Mouse (Mus musculus) CH12.LX (cell line): ENCODE measurements around the gene Suds3. TPM values are rescaled to one million over a fixed set of nuclear protein-coding genes. Genes with fewer than 3 reads are reported as not detected.
A peak's percentile ranks its signal among the peaks of the same experiment; 100 is the strongest.

ENCODE experiments used
- DNase-seq: peaks from one replicate; pipeline ENCODE4 v3.0.0-alpha.2; 2013; ENCODE audit errors: extremely low read depth
- H3K27ac ChIP-seq: 2 replicates; pipeline ENCODE4 v1.5.1; 2012; ENCODE audit warnings: low read depth, mild to moderate bottlenecking, control low read depth, moderate library complexity; ENCODE audit not compliant: insufficient read depth
- H3K27me3 ChIP-seq: replicated peaks from 2 replicates; pipeline ENCODE3; 2012; ENCODE audit warnings: inconsistent platforms
- H3K36me3 ChIP-seq, 2 experiments: replicated peaks in 1 of 2; 2 replicates each; pipeline versions ENCODE3 to v1.6.1; 2012; ENCODE audit warnings: inconsistent platforms in 1 of 2, low read length in 1 of 2, mild to moderate bottlenecking in 1 of 2, mixed read lengths in 1 of 2, moderate library complexity in 1 of 2; ENCODE audit not compliant: control insufficient read depth in 1 of 2, insufficient read depth in 1 of 2
- H3K4me1 ChIP-seq, 2 experiments: 2 replicates each; pipeline ENCODE4 v1.6.1; 2012; ENCODE audit warnings: inconsistent platforms in 1 of 2, moderate library complexity in 1 of 2; ENCODE audit not compliant: insufficient read depth in 2 of 2, control insufficient read depth in 1 of 2
- H3K4me2 ChIP-seq: 2 replicates; pipeline ENCODE4 v1.6.1; 2012; ENCODE audit warnings: low read depth, mild to moderate bottlenecking, control low read depth; ENCODE audit not compliant: poor library complexity, insufficient read depth, severe bottlenecking
- H3K4me3 ChIP-seq, 3 experiments: fragments of 150-350 bp in 1 of 3; sonication (generic) in 1 of 3; replicated peaks in 1 of 3; 2 replicates each; pipeline versions ENCODE3 to v1.5.1; 2011 to 2012; ENCODE audit warnings: low read depth in 2 of 3, low read length in 2 of 3, mild to moderate bottlenecking in 2 of 3, moderate library complexity in 2 of 3, control low read depth in 1 of 3, improper control_type of control experiment in 1 of 3, inconsistent platforms in 1 of 3, mixed read lengths in 1 of 3; ENCODE audit not compliant: poor library complexity in 1 of 3
- H3K79me2 ChIP-seq: replicated peaks from 2 replicates; pipeline ENCODE4 v1.6.1; 2012; ENCODE audit warnings: mild to moderate bottlenecking, moderate library complexity; ENCODE audit not compliant: control insufficient read depth, poor library complexity, insufficient read depth, severe bottlenecking; ENCODE audit errors: extremely low read depth
- H3K9ac ChIP-seq: 2 replicates; pipeline ENCODE4 v1.6.1; 2012; ENCODE audit warnings: low read depth, mild to moderate bottlenecking, control low read depth, moderate library complexity; ENCODE audit not compliant: insufficient read depth
- H3K9me3 ChIP-seq: replicated peaks from 2 replicates; pipeline ENCODE3; 2012; ENCODE audit warnings: low read length, inconsistent platforms, mixed read lengths
- BHLHE40 ChIP-seq: IDR thresholded peaks from 2 replicates; pipeline ENCODE4 v1.6.1; 2011; ENCODE audit warnings: mild to moderate bottlenecking, low read depth, low read length, improper control_type of control experiment
- CHD1 ChIP-seq: IDR thresholded peaks from 2 replicates; pipeline ENCODE4 v1.6.1; 2012; ENCODE audit warnings: low read depth, low read length, improper control_type of control experiment, inconsistent platforms
- CHD2 ChIP-seq: IDR thresholded peaks from 2 replicates; pipeline ENCODE4 v1.6.1; 2011; ENCODE audit warnings: low read length, improper control_type of control experiment
- CTCF ChIP-seq, 2 experiments: IDR thresholded peaks in 1 of 2; conservative IDR thresholded peaks in 1 of 2; 2 replicates each; pipeline ENCODE4 v1.5.1; 2011 to 2012; ENCODE audit warnings: low read depth in 2 of 2, low read length in 2 of 2, improper control_type of control experiment in 1 of 2, inconsistent platforms in 1 of 2, mild to moderate bottlenecking in 1 of 2, moderate library complexity in 1 of 2
- E2F4 ChIP-seq: IDR thresholded peaks from 2 replicates; pipeline ENCODE4 v1.6.1; 2011; ENCODE audit warnings: low read depth, low read length, improper control_type of control experiment; ENCODE audit not compliant: insufficient replicate concordance
- ELF1 ChIP-seq: IDR thresholded peaks from 2 replicates; pipeline ENCODE4 v1.6.1; 2014; ENCODE audit warnings: low read depth, mild to moderate bottlenecking, inconsistent platforms, low read length, improper control_type of control experiment
- EP300 ChIP-seq: IDR thresholded peaks from 2 replicates; pipeline ENCODE4 v1.6.1; 2011; ENCODE audit warnings: low read length, improper control_type of control experiment
- ETS1 ChIP-seq: conservative IDR thresholded peaks from 2 replicates; pipeline ENCODE4 v1.6.1; 2012; ENCODE audit warnings: low read depth, mild to moderate bottlenecking, inconsistent platforms, low read length, improper control_type of control experiment, moderate library complexity
- GABPA ChIP-seq: IDR thresholded peaks from 2 replicates; pipeline ENCODE4 v1.6.1; 2012; ENCODE audit warnings: low read depth, low read length, improper control_type of control experiment, inconsistent platforms; ENCODE audit not compliant: insufficient replicate concordance
- HCFC1 ChIP-seq: IDR thresholded peaks from 2 replicates; pipeline ENCODE4 v1.6.1; 2012; ENCODE audit warnings: low read depth, mild to moderate bottlenecking, inconsistent platforms, low read length, improper control_type of control experiment
- IRF4 ChIP-seq: IDR thresholded peaks from 2 replicates; pipeline ENCODE4 v1.6.1; 2014; ENCODE audit warnings: low read depth, mild to moderate bottlenecking, inconsistent platforms, low read length, improper control_type of control experiment
- JUN ChIP-seq: IDR thresholded peaks from 2 replicates; pipeline ENCODE4 v1.6.1; 2011; ENCODE audit warnings: low read depth, mild to moderate bottlenecking, low read length, improper control_type of control experiment, moderate library complexity; ENCODE audit not compliant: insufficient read depth
- KAT2A ChIP-seq: IDR thresholded peaks from 2 replicates; pipeline ENCODE4 v1.6.1; 2012; ENCODE audit warnings: low read length, improper control_type of control experiment, inconsistent platforms; ENCODE audit not compliant: insufficient replicate concordance
- MAFK ChIP-seq: IDR thresholded peaks from 2 replicates; pipeline ENCODE4 v1.6.1; 2011; ENCODE audit warnings: low read length, improper control_type of control experiment; ENCODE audit not compliant: insufficient replicate concordance
- MAX ChIP-seq: IDR thresholded peaks from 2 replicates; pipeline ENCODE4 v1.6.1; 2011; ENCODE audit warnings: low read length, improper control_type of control experiment
- MAZ ChIP-seq: IDR thresholded peaks from 2 replicates; pipeline ENCODE4 v1.6.1; 2012; ENCODE audit warnings: low read depth, mild to moderate bottlenecking, inconsistent platforms, low read length, improper control_type of control experiment, moderate library complexity
- MEF2A ChIP-seq: IDR thresholded peaks from 2 replicates; pipeline ENCODE4 v1.6.1; 2014; ENCODE audit warnings: low read depth, mild to moderate bottlenecking, inconsistent platforms, low read length, improper control_type of control experiment, borderline replicate concordance
- MXI1 ChIP-seq: IDR thresholded peaks from 2 replicates; pipeline ENCODE4 v1.6.1; 2011; ENCODE audit warnings: mild to moderate bottlenecking, low read depth, low read length, improper control_type of control experiment
- MYC ChIP-seq: IDR thresholded peaks from 2 replicates; pipeline ENCODE4 v1.6.1; 2011; ENCODE audit warnings: low read depth, mild to moderate bottlenecking, improper control_type of control experiment, low read length
- NELFE ChIP-seq: IDR thresholded peaks from 2 replicates; pipeline ENCODE4 v1.6.1; 2011; ENCODE audit warnings: low read depth, low read length, improper control_type of control experiment
- NRF1 ChIP-seq: IDR thresholded peaks from 2 replicates; pipeline ENCODE4 v1.6.1; 2014; ENCODE audit warnings: low read depth, mild to moderate bottlenecking, inconsistent platforms, low read length, improper control_type of control experiment, moderate library complexity
- POLR2A ChIP-seq: IDR thresholded peaks from 2 replicates; pipeline ENCODE4 v1.6.1; 2011; ENCODE audit warnings: low read depth, mild to moderate bottlenecking, improper control_type of control experiment, low read length
- RAD21 ChIP-seq: IDR thresholded peaks from 2 replicates; pipeline ENCODE4 v1.6.1; 2011; ENCODE audit warnings: low read depth, mild to moderate bottlenecking, low read length, improper control_type of control experiment, moderate library complexity
- SIN3A ChIP-seq: IDR thresholded peaks from 2 replicates; pipeline ENCODE4 v1.6.1; 2012; ENCODE audit warnings: low read length, improper control_type of control experiment, inconsistent platforms
- SMC3 ChIP-seq: IDR thresholded peaks from 2 replicates; pipeline ENCODE4 v1.6.1; 2011; ENCODE audit warnings: low read depth, low read length, improper control_type of control experiment
- TBP ChIP-seq: conservative IDR thresholded peaks from 2 replicates; pipeline ENCODE4 v1.6.1; 2011; ENCODE audit warnings: low read depth, low read length, improper control_type of control experiment
- TCF12 ChIP-seq: IDR thresholded peaks from 2 replicates; pipeline ENCODE4 v1.6.1; 2014; ENCODE audit warnings: low read depth, mild to moderate bottlenecking, inconsistent platforms, low read length, improper control_type of control experiment
- USF1 ChIP-seq: IDR thresholded peaks from 2 replicates; pipeline ENCODE4 v1.6.1; 2014; ENCODE audit warnings: low read depth, mild to moderate bottlenecking, inconsistent platforms, low read length, improper control_type of control experiment
- ZC3H11A ChIP-seq: IDR thresholded peaks from 2 replicates; pipeline ENCODE4 v1.6.1; 2012; ENCODE audit warnings: low read depth, mild to moderate bottlenecking, inconsistent platforms, low read length, improper control_type of control experiment
- ZKSCAN1 ChIP-seq: IDR thresholded peaks from 2 replicates; pipeline ENCODE4 v1.6.1; 2012; ENCODE audit warnings: low read depth, inconsistent platforms, low read length, improper control_type of control experiment, borderline replicate concordance
- ZMIZ1 ChIP-seq: IDR thresholded peaks from 2 replicates; pipeline ENCODE4 v1.6.1; 2012; ENCODE audit warnings: low read depth, mild to moderate bottlenecking, inconsistent platforms, low read length, improper control_type of control experiment
- dilution Hi-C: fragments of 300-500 bp; cut with MboI; formaldehyde crosslinking; loops from 2 replicates; pipeline ENCODE4 v1.14.3; 2020; ENCODE audit warnings: low sequenced_read_pairs; ENCODE audit not compliant: extremely low pct_unique_long_range_greater_than_20kb, extremely low pct_ligation_motif_present
- in situ Hi-C: fragments of 300-500 bp; cut with MboI; formaldehyde crosslinking; loops from 3 replicates; pipeline ENCODE4 v1.14.3; 2019; ENCODE audit warnings: low sequenced_read_pairs, low pct_ligation_motif_present, low pct_unique_long_range_greater_than_20kb, mixed read lengths
- polyA plus RNA-seq: library from polyadenylated mRNA; unstranded; fragments of >175 nt; gene quantifications from 2 replicates; pipeline ENCODE4 v1.2.1, GENCODE M21; 2012; ENCODE audit warnings: low read depth; ENCODE audit not compliant: insufficient read length
- total RNA-seq, 2 experiments: library from RNA; depleted of rRNA; stranded (reverse); fragments of 300-350 nt in 1 of 2; fragments of >200 nt in 1 of 2; gene quantifications; 2 replicates each; pipeline ENCODE4 v1.2.3; 2012 to 2014

The Suds3 gene
- total and polyA plus RNA-seq, 3 experiments = 54.2 to 103 (median 68.1) TPM

DNA sequence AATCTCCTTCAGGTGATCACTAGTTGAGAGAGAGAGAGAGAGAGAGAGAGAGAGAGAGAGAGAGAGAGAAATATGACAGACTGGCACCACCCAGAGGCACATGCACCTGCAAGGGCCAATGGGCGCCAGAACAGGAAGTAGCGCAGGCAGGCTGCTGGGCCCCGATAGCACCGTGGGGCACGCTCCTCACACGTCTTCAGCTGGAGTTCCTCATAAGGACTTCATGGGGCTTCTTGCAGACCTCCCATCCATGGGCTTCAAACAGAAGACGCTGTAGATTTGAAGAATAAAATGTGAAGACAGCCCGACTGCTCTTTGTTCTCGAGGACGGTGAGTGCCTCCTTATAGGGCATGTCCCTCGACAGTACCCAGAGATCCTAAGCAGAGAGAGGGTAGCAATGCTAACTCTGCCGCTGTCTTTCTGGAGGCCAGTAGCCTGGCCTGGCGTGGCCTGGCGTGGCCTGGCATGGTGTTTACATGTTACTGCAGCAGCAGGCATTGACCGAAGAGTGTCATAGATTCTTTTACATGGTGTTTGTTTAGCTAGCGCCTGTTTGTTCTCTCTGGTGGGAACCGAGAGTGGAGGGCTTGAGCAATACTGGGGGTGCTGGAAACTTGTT, 17.6 kb upstream of the Suds3 start (continued):
- TF ChIP-seq KAT2A (no peak), CHD2 (no peak), ZKSCAN1 (no peak), GABPA (no peak), MXI1 (peak; percentile 88), CTCF (conservative IDR thresholded peaks at IDR 0.05 in 1 of 2, IDR thresholded peaks at IDR 0.05 in 1 of 2; ENCODE audit: low read depth in 2 of 2, low read length in 2 of 2) (0 out of 4 replicates have a peak, but pooled peaks of 1 of the 2 experiments have one; percentile 5), CHD1 (no peak), E2F4 (no peak), POLR2A (peak; percentile 75), MYC (peak; percentile 77), ELF1 (peak; percentile 92)

- peaks cover 9 to 14% of the 10 kb centered on the region in 2 experiments for H3K4me1 ChIP-seq
- in situ Hi-C loops = no loop called here
Measured at GRCm38 (mm10) chr5:117130726-117131125, 14.8 kb upstream of the Suds3 start.

GRCm38 (mm10) chr5:117127051-117127450, 11.1 kb upstream of the Suds3 start:
- TF ChIP-seq TBP (no peak), RAD21 (no peak), IRF4 (no peak), HCFC1 (no peak), ZMIZ1 (no peak), NELFE (no peak), SIN3A (no peak), GABPA (no peak), USF1 (no peak), ETS1 (no peak), MAZ (no peak), ZKSCAN1 (no peak)
- H3K36me3 ChIP-seq = peaks cover 0 to 7% of the 10 kb centered on the region in 2 experiments
- H3K27me3 ChIP-seq = no peaks in the 10 kb centered on the region
- no peak overlapping the region for H3K27ac ChIP-seq
- dilution Hi-C loops = no loop called here
- no peak for DNase-seq
- no peak overlapping the region for H3K4me2 ChIP-seq
- H3K4me1 ChIP-seq = peaks cover 5 to 6% of the 10 kb centered on the region in 2 experiments; a peak in 3 of 4 replicates
- no peaks in the 10 kb centered on the region for H3K79me2 ChIP-seq
- no peak overlapping the region for H3K4me3 ChIP-seq
- H3K9me3 ChIP-seq = no peaks in the 10 kb centered on the region
- H3K9ac ChIP-seq = no peak overlapping the region
- in situ Hi-C loops = no loop called here

More at GRCm38 (mm10) chr5:117130726-117131125, 14.8 kb upstream of the Suds3 start:
- DNase-seq = no peak
- Histone ChIP-seq H3K36me3 (peaks cover 0 to 4% of the 10 kb centered on the region in 2 experiments), H3K4me2 (no peak overlapping the region), H3K27ac (no peak overlapping the region; the same call in 1 of the 2 replicates), H3K9me3 (no peaks in the 10 kb centered on the region), H3K27me3 (no peaks in the 10 kb centered on the region), H3K4me3 (peak overlapping the region in 1 of 3 experiments; percentile 33), H3K9ac (no peak overlapping the region), H3K79me2 (peaks cover 14% of the 10 kb centered on the region)
- dilution Hi-C loops = no loop called here
- no peak for TF ChIP-seq SMC3
- TF ChIP-seq MAZ = no peak
- no peak for TF ChIP-seq TCF12
- TF ChIP-seq MEF2A = no peak
- TF ChIP-seq JUN = no peak
- no peak for TF ChIP-seq NELFE
- TF ChIP-seq BHLHE40 = no peak
- no peak for TF ChIP-seq ZKSCAN1
- TF ChIP-seq ZC3H11A = no peak
- TF ChIP-seq KAT2A = no peak
- TF ChIP-seq MAFK = no peak
- TF ChIP-seq CHD1 = no peak
- TF ChIP-seq SIN3A = no peak
- no peak for TF ChIP-seq HCFC1
- TF ChIP-seq EP300 = no peak
- TF ChIP-seq MAX = no peak
- TF ChIP-seq E2F4 = no peak
- no peak for TF ChIP-seq NRF1
- no peak for TF ChIP-seq CHD2
